Mouse (Mus musculus): ENCODE data around the gene Trim3. TPM values are rescaled to one million over a fixed set of nuclear protein-coding genes. Genes with fewer than 3 reads are reported as not detected.
A peak's percentile ranks its signal among the peaks of the same experiment; 100 is the strongest.

Gene Trim3
- polyA plus RNA-seq, 1 experiment from 2014 or later: 61.8 TPM

DNA sequence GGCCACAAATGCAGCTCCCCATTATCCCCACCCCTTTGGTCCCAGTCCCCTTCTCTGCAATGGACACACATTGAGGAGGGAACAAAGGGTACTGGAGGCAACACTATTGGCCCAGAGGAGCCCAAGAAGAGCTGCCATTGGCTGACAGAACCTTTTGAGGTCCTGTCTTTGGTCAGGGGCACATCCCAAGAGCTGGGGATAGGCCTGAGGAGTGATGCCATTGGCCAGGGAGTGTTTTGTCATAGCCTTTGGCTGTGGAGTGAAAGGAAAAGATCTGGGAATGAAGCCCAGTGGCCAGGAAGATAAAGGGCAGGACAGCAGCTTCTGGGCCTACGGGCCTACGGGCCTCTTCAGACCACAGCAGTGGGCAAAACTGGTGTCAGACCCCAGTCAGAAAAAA, 2.4 kb upstream of the Trim3 start:
- H3K27ac ChIP-seq (ENCODE audit: low read length): no peak overlapping the region
- no peak overlapping the region for H3K9ac ChIP-seq (ENCODE audit: low read length)
- ATAC-seq (ENCODE audit: low read depth): no peak
- peaks cover 11% of the 10 kb centered on the region for H3K36me3 ChIP-seq (ENCODE audit: control insufficient read depth, insufficient read depth, low read length)
- no peak overlapping the region for H3K4me3 ChIP-seq (ENCODE audit: low read length)
- H3K4me1 ChIP-seq (replicated peaks; ENCODE audit: control insufficient read depth, insufficient read depth, low read length): peaks cover 20% of the 10 kb centered on the region
- no peaks in the 10 kb centered on the region for H3K27me3 ChIP-seq (ENCODE audit: control insufficient read depth, insufficient read depth, low read depth, low read length)
- 85% methylated on average over 2 of the region's 2 CpGs for WGBS
- H3K4me2 ChIP-seq (ENCODE audit: low read depth, low read length): no peak overlapping the region
- H3K9me3 ChIP-seq (ENCODE audit: control insufficient read depth, low read length): no peaks in the 10 kb centered on the region

DNA sequence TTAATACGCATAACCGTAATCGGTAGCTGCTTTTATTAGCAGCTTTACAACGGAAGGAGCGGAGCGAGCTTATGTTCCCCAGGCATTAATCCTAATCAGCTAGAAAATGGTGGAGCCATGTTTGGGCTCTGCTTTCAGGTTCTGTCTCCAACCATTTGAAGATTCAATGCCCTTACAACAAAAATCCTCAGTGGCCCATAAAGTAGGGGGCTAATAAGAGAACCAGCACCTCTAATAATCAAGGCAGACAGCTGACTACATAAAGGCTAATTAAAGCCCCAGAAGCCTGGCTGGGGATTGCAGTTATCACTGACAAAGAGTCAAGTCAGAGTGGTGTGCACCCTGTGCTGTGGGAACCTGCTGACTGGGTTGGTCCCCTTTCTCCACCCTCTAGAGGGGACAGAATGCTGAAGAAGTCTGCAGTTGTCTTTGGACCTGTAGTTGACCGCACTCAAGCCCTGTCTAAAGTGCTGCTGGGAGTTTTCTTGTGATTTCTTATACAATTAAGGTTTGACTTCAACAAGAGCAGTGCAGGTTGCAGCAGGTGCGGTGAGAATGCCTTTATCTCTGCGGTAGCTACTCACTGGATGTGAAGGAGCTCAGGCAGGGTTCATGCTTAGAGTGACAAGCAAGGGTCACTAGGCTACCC, 1.0 kb upstream of the Trim3 start:
- no peak for ATAC-seq (ENCODE audit: low read depth)
- WGBS: 55% methylated on average over 9 of the region's 9 CpGs
- Histone ChIP-seq H3K27ac (ENCODE audit: low read length) (no peak overlapping the region), H3K9me3 (ENCODE audit: control insufficient read depth, low read length) (no peaks in the 10 kb centered on the region), H3K4me2 (ENCODE audit: low read depth, low read length) (peak overlapping the region; percentile 82), H3K9ac (ENCODE audit: low read length) (peak overlapping the region; percentile 90), H3K36me3 (ENCODE audit: control insufficient read depth, insufficient read depth, low read length) (peaks cover 11% of the 10 kb centered on the region), H3K4me1 (replicated peaks; ENCODE audit: control insufficient read depth, insufficient read depth, low read length) (peaks cover 23% of the 10 kb centered on the region), H3K4me3 (ENCODE audit: low read length) (no peak overlapping the region; the same call in 1 of the 2 replicates), H3K27me3 (ENCODE audit: control insufficient read depth, insufficient read depth, low read depth, low read length) (no peaks in the 10 kb centered on the region)

DNA sequence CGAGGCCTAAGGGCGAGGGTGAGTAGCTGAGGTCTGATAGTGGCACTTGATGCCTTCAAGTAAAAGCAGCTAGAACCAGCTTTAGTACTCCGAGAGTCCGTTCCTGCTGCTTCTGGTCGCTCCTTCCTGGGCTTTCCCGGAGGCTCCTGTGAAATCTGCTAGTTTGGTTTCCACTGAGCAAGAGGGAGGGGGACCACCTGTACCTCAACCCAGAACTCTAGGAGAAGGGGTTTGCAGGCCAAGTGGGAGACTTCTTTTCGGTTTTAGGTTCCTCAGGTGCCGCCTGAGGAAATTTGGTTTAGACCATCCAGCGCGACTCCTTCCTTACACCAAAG, 397 bp upstream of the Trim3 start:
- Histone ChIP-seq H3K27ac (ENCODE audit: low read length) (peak overlapping the region; percentile 60), H3K9me3 (ENCODE audit: control insufficient read depth, low read length) (no peaks in the 10 kb centered on the region), H3K36me3 (ENCODE audit: control insufficient read depth, insufficient read depth, low read length) (peaks cover 11% of the 10 kb centered on the region), H3K9ac (ENCODE audit: low read length) (peak overlapping the region; percentile 90), H3K4me3 (ENCODE audit: low read length) (peak overlapping the region; percentile 79), H3K27me3 (ENCODE audit: control insufficient read depth, insufficient read depth, low read depth, low read length) (no peaks in the 10 kb centered on the region), H3K4me2 (ENCODE audit: low read depth, low read length) (peak overlapping the region; percentile 82), H3K4me1 (replicated peaks; ENCODE audit: control insufficient read depth, insufficient read depth, low read length) (peaks cover 26% of the 10 kb centered on the region)
- whole genome bisulfite sequencing: 5% methylated on average over 10 of the region's 10 CpGs
- no peak; the same call in 1 of the 2 replicates for ATAC-seq (ENCODE audit: low read depth)

DNA sequence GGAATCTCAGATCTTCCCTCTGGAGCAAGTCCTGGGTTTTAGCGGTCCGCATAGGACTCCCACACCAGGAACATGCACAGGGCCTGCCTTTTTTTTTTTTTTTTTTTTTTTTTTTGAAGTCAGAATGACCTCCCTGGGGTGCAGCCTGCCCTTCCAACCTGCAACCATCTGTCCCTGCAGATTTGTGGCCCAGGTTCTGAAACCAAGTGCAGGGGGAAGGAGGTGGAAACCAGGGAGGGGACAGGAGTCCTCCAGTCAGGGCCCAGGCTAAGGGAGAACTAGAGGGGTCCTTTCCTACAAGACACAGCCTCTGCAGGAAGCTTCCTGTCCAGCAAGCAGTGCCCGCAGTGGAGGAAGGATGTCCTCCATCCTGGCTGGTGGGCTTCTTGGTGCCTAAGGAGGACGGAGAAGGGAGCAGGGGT, 809 bp downstream of the Trim3 start:
- ATAC-seq (ENCODE audit: low read depth): peak; percentile 3; the same call in 1 of the 2 replicates
- Histone ChIP-seq H3K4me3 (ENCODE audit: low read length) (peak overlapping the region; percentile 79), H3K9ac (ENCODE audit: low read length) (peak overlapping the region; percentile 90), H3K27ac (ENCODE audit: low read length) (0 out of 2 replicates have a peak overlapping the region, but pooled peaks have one; percentile 4), H3K9me3 (ENCODE audit: control insufficient read depth, low read length) (no peaks in the 10 kb centered on the region), H3K27me3 (ENCODE audit: control insufficient read depth, insufficient read depth, low read depth, low read length) (no peaks in the 10 kb centered on the region), H3K4me1 (replicated peaks; ENCODE audit: control insufficient read depth, insufficient read depth, low read length) (peaks cover 29% of the 10 kb centered on the region), H3K4me2 (ENCODE audit: low read depth, low read length) (peak overlapping the region; percentile 82), H3K36me3 (ENCODE audit: control insufficient read depth, insufficient read depth, low read length) (peaks cover 7% of the 10 kb centered on the region)
- 17% methylated on average over 4 of the region's 4 CpGs for WGBS

DNA sequence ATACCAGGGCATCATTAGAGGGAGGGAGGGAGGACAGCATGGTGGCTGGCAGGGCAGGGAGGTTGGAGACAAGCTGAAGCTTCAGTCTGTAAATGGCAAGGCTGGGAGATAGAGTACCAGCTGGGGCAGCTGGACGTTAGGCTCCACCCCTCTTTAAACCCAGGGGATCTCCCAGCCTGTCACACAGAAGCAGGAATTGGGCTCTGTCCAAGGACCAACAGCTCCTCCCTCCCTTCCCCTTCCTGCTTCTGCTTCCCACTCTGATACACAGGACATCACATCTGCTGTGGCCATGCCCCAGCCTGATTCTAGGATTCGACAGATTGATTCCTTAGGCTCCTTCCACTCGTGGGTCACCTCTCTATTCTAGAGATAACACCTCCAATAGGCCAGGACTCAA, 4.7 kb downstream of the Trim3 start:
- Histone ChIP-seq H3K9ac (ENCODE audit: low read length) (no peak overlapping the region), H3K4me3 (ENCODE audit: low read length) (no peak overlapping the region), H3K36me3 (ENCODE audit: control insufficient read depth, insufficient read depth, low read length) (peaks cover 8% of the 10 kb centered on the region), H3K4me2 (ENCODE audit: low read depth, low read length) (no peak overlapping the region), H3K4me1 (replicated peaks; ENCODE audit: control insufficient read depth, insufficient read depth, low read length) (peaks cover 34% of the 10 kb centered on the region), H3K27me3 (ENCODE audit: control insufficient read depth, insufficient read depth, low read depth, low read length) (no peaks in the 10 kb centered on the region), H3K9me3 (ENCODE audit: control insufficient read depth, low read length) (no peaks in the 10 kb centered on the region), H3K27ac (ENCODE audit: low read length) (peak overlapping the region; percentile 68)
- ATAC-seq (ENCODE audit: low read depth): peak; percentile 66
- whole genome bisulfite sequencing: 16% methylated on average over 3 of the region's 3 CpGs

DNA sequence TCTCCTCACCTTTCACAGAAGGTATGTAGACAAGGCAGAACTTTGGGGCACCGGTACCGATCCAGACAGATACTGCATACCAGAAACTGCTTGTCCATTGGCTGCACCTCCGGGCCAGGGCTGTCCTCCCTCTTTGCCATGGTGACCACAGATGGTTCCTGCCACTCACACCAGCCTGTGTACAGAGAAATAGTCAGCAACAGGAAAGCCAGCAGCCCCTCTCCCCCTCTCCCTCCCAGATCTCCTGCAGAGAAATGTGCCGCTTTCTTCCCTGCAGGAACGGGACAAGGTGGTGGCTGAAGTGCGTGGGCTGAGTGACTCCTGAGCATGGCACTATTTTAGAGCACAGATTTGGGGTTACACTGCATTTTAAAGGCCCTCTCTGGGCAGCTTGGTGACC, 8.0 kb downstream of the Trim3 start:
- Histone ChIP-seq H3K4me2 (ENCODE audit: low read depth, low read length) (peak overlapping the region; percentile 10; the same call in 1 of the 2 replicates), H3K27ac (ENCODE audit: low read length) (peak overlapping the region; percentile 59), H3K27me3 (ENCODE audit: control insufficient read depth, insufficient read depth, low read depth, low read length) (no peaks in the 10 kb centered on the region), H3K4me3 (ENCODE audit: low read length) (no peak overlapping the region), H3K36me3 (ENCODE audit: control insufficient read depth, insufficient read depth, low read length) (peaks cover 12% of the 10 kb centered on the region), H3K9ac (ENCODE audit: low read length) (no peak overlapping the region), H3K4me1 (replicated peaks; ENCODE audit: control insufficient read depth, insufficient read depth, low read length) (peaks cover 43% of the 10 kb centered on the region), H3K9me3 (ENCODE audit: control insufficient read depth, low read length) (no peaks in the 10 kb centered on the region)
- 36% methylated on average over 6 of the region's 6 CpGs for WGBS
- ATAC-seq (ENCODE audit: low read depth): peak; percentile 32; the same call in 1 of the 2 replicates

DNA sequence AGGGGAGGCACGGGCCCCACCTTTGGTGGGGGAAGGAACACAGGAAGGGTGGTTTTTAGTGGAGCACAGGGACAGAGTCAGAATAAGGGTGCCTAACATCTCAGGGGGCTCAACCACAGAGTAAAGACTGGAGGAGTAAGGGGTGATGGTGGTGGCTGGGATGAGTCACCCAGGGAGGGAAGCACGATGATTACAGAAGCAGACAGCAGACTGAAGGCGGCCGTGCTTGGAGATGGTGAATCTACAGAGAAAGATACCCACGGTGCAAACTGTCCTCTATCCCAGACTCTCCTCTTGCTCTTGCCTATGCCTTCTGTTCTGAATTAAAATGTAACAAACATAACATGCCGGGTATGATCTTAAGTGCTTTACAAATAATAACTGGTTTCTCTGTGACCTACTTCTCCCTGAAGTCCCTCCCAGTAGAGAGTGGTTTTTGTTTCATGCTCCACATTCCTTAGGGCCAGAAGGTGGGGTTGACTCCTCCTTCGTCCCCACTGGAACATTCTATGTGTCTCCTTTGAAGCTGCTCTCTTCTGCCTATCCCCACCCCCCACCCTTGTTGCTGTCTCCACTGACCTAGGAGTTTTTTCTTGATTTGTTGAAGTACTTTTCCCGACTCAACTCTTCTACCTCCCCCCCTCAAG, 11.6 kb downstream of the Trim3 start:
- no peak overlapping the region for H3K4me3 ChIP-seq (ENCODE audit: low read length)
- peaks cover 34% of the 10 kb centered on the region for H3K4me1 ChIP-seq (replicated peaks; ENCODE audit: control insufficient read depth, insufficient read depth, low read length)
- no peaks in the 10 kb centered on the region for H3K27me3 ChIP-seq (ENCODE audit: control insufficient read depth, insufficient read depth, low read depth, low read length)
- H3K9ac ChIP-seq (ENCODE audit: low read length): no peak overlapping the region
- peak overlapping the region; percentile 9; the same call in 1 of the 2 replicates for H3K4me2 ChIP-seq (ENCODE audit: low read depth, low read length)
- no peaks in the 10 kb centered on the region for H3K9me3 ChIP-seq (ENCODE audit: control insufficient read depth, low read length)
- peak overlapping the region; percentile 93 for H3K27ac ChIP-seq (ENCODE audit: low read length)
- 43% methylated on average over 8 of the region's 8 CpGs for WGBS
- peaks cover 36% of the 10 kb centered on the region for H3K36me3 ChIP-seq (ENCODE audit: control insufficient read depth, insufficient read depth, low read length)
- ATAC-seq (ENCODE audit: low read depth): peak; percentile 71

DNA sequence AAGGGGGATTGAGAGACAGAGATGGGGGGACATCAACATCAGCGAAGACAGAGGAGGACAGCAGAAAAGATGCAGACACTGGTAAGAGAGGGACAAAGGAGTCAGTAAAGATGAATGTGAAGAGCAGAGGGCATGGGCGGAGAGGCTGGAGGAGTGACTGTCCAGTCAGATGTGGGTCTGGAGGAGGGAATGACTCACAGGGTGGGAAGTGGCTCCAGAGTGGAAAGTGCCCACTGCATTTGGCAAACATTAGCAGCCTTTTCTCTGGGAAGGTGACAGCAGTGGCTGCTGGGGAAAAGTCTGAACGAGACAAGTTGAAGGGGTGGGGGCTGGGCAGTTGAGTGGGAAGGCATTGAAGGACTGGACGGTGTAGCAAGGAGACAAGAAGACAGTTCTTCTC, 12.3 kb downstream of the Trim3 start:
- Histone ChIP-seq H3K4me3 (ENCODE audit: low read length) (no peak overlapping the region), H3K27ac (ENCODE audit: low read length) (peak overlapping the region; percentile 93), H3K4me1 (replicated peaks; ENCODE audit: control insufficient read depth, insufficient read depth, low read length) (peaks cover 32% of the 10 kb centered on the region), H3K36me3 (ENCODE audit: control insufficient read depth, insufficient read depth, low read length) (peaks cover 39% of the 10 kb centered on the region), H3K27me3 (ENCODE audit: control insufficient read depth, insufficient read depth, low read depth, low read length) (no peaks in the 10 kb centered on the region), H3K4me2 (ENCODE audit: low read depth, low read length) (no peak overlapping the region), H3K9me3 (ENCODE audit: control insufficient read depth, low read length) (no peaks in the 10 kb centered on the region), H3K9ac (ENCODE audit: low read length) (no peak overlapping the region)
- 49% methylated on average over 4 of the region's 4 CpGs for WGBS
- ATAC-seq (ENCODE audit: low read depth): peak; percentile 53

DNA sequence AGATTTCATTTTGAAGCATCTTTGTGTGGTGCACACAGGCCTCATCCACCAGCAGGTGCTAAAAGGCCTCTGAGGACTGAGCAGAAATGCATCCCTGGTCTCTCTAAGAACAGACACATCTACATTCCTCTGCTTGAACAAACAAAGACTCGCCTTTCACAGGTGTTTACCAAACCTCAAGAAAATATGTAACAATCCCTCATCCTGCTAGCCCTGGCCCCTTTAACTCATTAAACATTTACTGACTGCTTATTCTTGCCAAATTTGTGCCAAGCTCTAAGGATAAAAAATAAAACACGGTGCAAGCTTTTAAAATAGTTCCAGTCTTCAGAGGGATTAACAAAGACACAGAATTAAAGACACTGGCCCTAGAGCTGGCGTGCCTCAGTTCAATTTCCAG, 13.7 kb downstream of the Trim3 start:
- no peaks in the 10 kb centered on the region for H3K9me3 ChIP-seq (ENCODE audit: control insufficient read depth, low read length)
- peaks cover 22% of the 10 kb centered on the region for H3K4me1 ChIP-seq (replicated peaks; ENCODE audit: control insufficient read depth, insufficient read depth, low read length)
- H3K27ac ChIP-seq (ENCODE audit: low read length): peak overlapping the region; percentile 93
- ATAC-seq (ENCODE audit: low read depth): peak; percentile 38
- H3K9ac ChIP-seq (ENCODE audit: low read length): no peak overlapping the region
- peaks cover 47% of the 10 kb centered on the region for H3K36me3 ChIP-seq (ENCODE audit: control insufficient read depth, insufficient read depth, low read length)
- no peak overlapping the region for H3K4me3 ChIP-seq (ENCODE audit: low read length)
- 52% methylated on average over 3 of the region's 3 CpGs for WGBS
- no peaks in the 10 kb centered on the region for H3K27me3 ChIP-seq (ENCODE audit: control insufficient read depth, insufficient read depth, low read depth, low read length)
- H3K4me2 ChIP-seq (ENCODE audit: low read depth, low read length): no peak overlapping the region

Measured in lung, embryonic 16.5 days (tissue).